Mouse (Mus musculus) layer of hippocampus, adult 9-10 months (tissue): ENCODE results near the gene Vmn2r26.
"Not testable (repeated sequence)": the region's sequence is repeated elsewhere in the genome, so short reads cannot be mapped to it uniquely, and the experiment has no call there.

Source experiments
- DNase-seq: peaks from one replicate; pipeline ENCODE4 v3.0.0; 2022; ENCODE audit warnings: low spot score

Vmn2r26 gene

DNA sequence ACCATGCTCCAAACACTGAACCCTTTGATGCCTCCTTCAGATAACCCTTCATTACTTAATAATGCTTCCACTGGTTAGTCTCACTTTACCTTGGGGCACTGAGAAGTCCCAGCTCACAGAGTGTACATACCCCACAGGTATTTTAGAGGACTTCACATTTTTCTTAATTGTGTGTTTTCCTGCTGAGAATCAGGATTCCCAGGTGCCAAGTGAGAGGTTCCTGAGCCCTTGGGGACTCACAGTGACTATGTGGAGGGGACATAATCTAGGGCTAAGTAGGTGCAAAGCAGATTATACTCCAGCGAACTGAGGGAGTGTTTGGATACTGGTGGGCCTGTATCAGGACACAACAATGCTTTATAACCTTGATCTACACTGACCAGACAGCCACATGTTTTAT lies at the start of gene Vmn2r26:
Vmn2r26 (plus strand) TSS at position 301 of the 400 bp plus-strand sequence.
- DNase-seq, result not testable (repeated sequence)

DNA sequence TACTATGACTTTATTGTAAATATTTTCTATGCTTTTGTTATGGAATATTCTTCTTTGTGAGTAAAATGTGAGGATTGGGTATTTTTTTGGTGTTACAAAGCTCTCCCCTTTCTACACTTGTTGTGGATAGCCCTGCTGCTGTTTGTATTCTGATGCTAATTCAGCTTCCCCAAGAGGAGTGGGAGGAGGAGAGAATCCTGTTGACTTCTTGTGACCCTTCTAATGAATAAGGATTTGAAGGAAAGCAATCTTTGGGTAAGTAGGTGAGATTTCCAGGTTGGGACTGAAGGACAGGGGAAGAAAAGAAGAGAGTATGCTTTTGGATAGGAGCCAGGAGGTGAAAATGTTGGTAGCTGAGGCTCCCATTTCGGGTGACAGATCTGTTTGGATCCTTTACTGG lies 3.5 kb upstream of the Vmn2r26 start:
- no peak for DNase-seq

DNA sequence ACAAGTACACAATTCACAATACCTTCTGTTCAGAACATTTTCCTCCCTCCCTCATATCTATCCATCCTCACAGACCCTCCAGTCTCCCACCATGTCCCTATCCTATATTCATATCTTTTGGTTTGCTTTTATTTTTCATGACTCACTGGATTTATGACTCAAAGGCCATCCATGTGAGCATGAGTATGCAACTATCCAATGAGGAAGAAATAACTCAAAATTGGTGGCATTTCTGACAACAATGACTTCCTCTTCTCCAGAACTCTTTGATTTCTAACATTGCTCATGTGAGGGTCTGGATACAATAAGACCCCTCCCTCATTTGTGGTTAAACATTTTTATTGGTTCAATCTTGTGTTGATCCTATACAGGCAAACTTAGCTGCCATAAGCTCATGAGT lies 24.0 kb downstream of the Vmn2r26 start:
- no peak for DNase-seq

DNA sequence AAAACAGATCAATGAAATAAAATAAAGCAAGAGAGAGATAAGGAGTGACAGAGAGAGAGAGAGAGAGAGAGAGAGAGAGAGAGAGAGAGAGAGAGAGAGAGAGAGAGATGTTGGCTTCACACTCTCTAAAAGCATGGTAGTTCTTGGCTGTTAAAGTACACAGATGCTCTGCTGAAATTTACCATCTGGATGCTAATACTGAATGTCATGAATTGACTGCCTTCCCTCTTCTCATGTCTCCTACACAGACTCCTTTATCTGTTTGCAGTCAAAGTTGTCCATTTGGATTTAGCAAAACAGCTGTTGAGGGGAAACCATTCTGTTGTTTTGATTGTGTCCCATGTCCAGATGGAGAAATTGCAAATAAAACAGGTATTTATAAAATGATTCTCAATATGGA lies 29.2 kb downstream of the Vmn2r26 start:
- peak; percentile 57 for DNase-seq

DNA sequence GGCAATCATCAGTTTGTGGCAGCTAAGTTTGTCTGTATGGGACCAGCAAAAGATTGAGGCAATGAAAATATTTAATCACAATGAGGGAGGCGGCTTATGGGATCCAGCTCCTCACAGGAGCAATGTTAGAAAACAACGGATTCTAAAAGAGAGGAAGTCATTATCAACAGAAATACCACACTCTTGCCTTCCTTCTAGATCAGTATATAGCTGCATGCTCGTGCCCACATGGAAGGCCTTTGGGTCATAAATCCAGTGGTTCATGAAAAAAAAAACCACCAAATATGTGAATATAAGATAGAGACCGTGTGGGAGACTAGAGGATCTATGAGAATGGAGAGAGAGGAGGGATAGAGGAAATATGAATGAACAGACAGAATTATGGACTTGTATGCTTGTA lies 78.0 kb downstream of the Vmn2r26 start:
- DNase-seq, result no peak
